Mouse (Mus musculus): ENCODE results near the gene Fancc.

DNA sequence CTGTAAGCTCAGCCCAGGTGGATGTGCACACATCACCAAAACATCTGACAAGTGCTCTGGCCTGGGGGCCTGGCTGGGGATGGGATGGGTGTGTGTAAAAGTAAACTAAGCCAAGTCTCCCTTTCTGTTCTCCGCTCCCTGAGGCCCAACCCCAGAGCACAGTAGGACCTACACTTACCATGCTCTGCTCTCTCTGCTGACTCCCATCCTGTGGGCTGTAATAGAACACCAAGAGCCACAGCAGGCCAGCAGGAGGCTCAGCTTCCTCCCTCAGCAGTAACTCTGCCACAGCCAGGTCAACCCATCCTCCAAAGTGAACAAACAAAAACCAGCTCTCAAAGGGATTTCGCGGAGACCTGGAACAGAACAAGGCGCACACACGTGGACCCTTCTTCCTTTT is 175.4 kb downstream of the Fancc start:
- TF ChIP-seq POLR2A (IDR thresholded peaks at IDR 0.05; ENCODE audit: borderline replicate concordance, insufficient read depth, low read length) (no peak), CTCF (IDR thresholded peaks at IDR 0.05; ENCODE audit: borderline replicate concordance, insufficient read depth, low read depth, low read length) (no peak)
